Mouse (Mus musculus): ENCODE measurements at regions not wholly inside any gene's neighbourhood (a gene's known extent, or its start where the extent isn't known, plus 50 kb on each side); places are given as distances from the start of the nearest gene placed in this dataset.

- H3K79me2 ChIP-seq (replicated peaks; ENCODE audit: control insufficient read depth, insufficient read depth, low read length): no peaks in the 10 kb centered on the region
- peak; percentile 24 to 26 for DNase-seq
- intact Hi-C loops (cut with DNase I): no loop called here
- H3K4me3 ChIP-seq: no peak overlapping the region
- H3K27me3 ChIP-seq (ENCODE audit: control insufficient read depth, insufficient read depth, low read length): no peaks in the 10 kb centered on the region
- 43% methylated on average over 6 of the region's 6 CpGs for WGBS
- no peak for TF ChIP-seq POLR2A (IDR thresholded peaks at IDR 0.05; ENCODE audit: insufficient read depth, low read depth, low read length)
- no peak for TF ChIP-seq EP300 (IDR thresholded peaks at IDR 0.05; ENCODE audit: insufficient read depth, low read depth, low read length)
- TF ChIP-seq CTCF (IDR thresholded peaks at IDR 0.05): no peak
- no peak overlapping the region; the same call in 1 of the 2 replicates for H3K27ac ChIP-seq
- H3K9ac ChIP-seq (ENCODE audit: low read depth, low read length): no peak overlapping the region
- no peaks in the 10 kb centered on the region for H3K36me3 ChIP-seq (ENCODE audit: control insufficient read depth, insufficient read depth, low read length)
- peaks cover 2% of the 10 kb centered on the region for H3K4me1 ChIP-seq (ENCODE audit: control insufficient read depth, insufficient read depth, low read length)
Observed at GRCm38 (mm10) chr5:77581106-77581638, 173.3 kb upstream of the Igfbp7 start.

DNA sequence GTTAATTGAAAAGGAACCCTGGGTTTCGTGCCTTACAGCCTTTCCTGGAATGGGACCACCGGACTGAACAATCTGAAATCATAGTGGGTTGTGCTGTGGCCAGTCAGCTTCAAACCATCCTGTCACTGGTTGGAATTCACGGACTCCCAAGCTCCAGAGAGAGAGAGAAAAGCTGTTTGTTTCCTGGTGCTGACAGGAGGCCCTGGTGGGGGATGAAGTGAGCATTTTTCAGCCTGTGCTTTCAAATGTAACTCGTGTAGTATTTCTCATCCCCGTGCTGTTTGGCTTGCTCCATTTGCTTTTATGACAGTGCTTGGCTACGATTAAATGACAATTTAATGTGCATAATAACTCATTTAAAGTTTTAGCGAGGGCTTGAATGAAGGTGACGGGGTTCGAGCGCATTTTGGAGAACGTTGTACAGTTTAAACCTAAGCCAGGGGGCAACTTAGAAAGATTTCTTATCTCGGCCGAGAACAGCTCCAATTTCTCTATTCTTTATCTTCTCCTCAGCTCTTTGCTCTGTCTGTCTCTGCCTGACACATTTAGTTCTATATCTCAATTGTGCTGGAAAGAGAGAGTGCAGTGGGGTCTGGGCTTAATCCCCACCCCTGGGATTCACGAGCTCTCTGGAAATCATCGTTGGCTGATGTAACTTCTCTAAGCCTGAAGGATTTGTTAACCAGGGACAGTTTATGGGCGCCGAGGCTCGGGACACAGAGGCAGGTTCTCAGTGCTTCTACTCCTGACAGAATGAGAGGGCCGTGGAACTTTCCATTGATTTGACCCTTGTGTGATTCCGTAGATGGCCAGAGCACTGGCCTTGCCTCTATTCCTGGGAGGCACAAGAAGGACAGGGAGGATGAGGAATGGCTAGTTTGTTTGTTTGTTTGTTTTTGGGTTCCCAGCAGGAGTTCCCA is 172.2 kb upstream of the Igfbp7 start:
- 41% methylated on average over 20 of the region's 20 CpGs for WGBS
- H3K4me1 ChIP-seq (ENCODE audit: control insufficient read depth, insufficient read depth, low read length): peaks cover 2% of the 10 kb centered on the region
- H3K27me3 ChIP-seq (ENCODE audit: control insufficient read depth, insufficient read depth, low read length): no peaks in the 10 kb centered on the region
- TF ChIP-seq POLR2A (IDR thresholded peaks at IDR 0.05; ENCODE audit: insufficient read depth, low read depth, low read length) (no peak), CTCF (IDR thresholded peaks at IDR 0.05) (no peak), EP300 (IDR thresholded peaks at IDR 0.05; ENCODE audit: insufficient read depth, low read depth, low read length) (no peak)
- no peak overlapping the region for H3K9ac ChIP-seq (ENCODE audit: low read depth, low read length)
- no peak overlapping the region; the same call in 1 of the 2 replicates for H3K27ac ChIP-seq
- no peaks in the 10 kb centered on the region for H3K79me2 ChIP-seq (replicated peaks; ENCODE audit: control insufficient read depth, insufficient read depth, low read length)
- peak; percentile 13 to 20 for DNase-seq
- no peaks in the 10 kb centered on the region for H3K36me3 ChIP-seq (ENCODE audit: control insufficient read depth, insufficient read depth, low read length)
- no peak overlapping the region for H3K4me3 ChIP-seq
- intact Hi-C loops (cut with DNase I): no loop called here

GRCm38 (mm10) chr5:77576881-77577280 is 169.0 kb upstream of the Igfbp7 start:
- Histone ChIP-seq H3K9ac (ENCODE audit: low read depth, low read length) (no peak overlapping the region), H3K4me1 (ENCODE audit: control insufficient read depth, insufficient read depth, low read length) (peaks cover 2% of the 10 kb centered on the region), H3K36me3 (ENCODE audit: control insufficient read depth, insufficient read depth, low read length) (no peaks in the 10 kb centered on the region), H3K79me2 (replicated peaks; ENCODE audit: control insufficient read depth, insufficient read depth, low read length) (no peaks in the 10 kb centered on the region), H3K27me3 (ENCODE audit: control insufficient read depth, insufficient read depth, low read length) (no peaks in the 10 kb centered on the region), H3K27ac (no peak overlapping the region), H3K4me3 (no peak overlapping the region)
- DNase-seq: no peak
- intact Hi-C loops (cut with DNase I): no loop called here
- TF ChIP-seq EP300 (IDR thresholded peaks at IDR 0.05; ENCODE audit: insufficient read depth, low read depth, low read length) (no peak), POLR2A (IDR thresholded peaks at IDR 0.05; ENCODE audit: insufficient read depth, low read depth, low read length) (no peak), CTCF (IDR thresholded peaks at IDR 0.05) (no peak)
- WGBS: 67% methylated on average over 5 of the region's 5 CpGs

- H3K9ac ChIP-seq (ENCODE audit: low read depth, low read length): no peak overlapping the region
- WGBS: 82% methylated on average over 8 of the region's 8 CpGs
- no peaks in the 10 kb centered on the region for H3K36me3 ChIP-seq (ENCODE audit: control insufficient read depth, insufficient read depth, low read length)
- no peak overlapping the region for H3K4me3 ChIP-seq
- no peak for DNase-seq
- H3K79me2 ChIP-seq (replicated peaks; ENCODE audit: control insufficient read depth, insufficient read depth, low read length): no peaks in the 10 kb centered on the region
- no peak overlapping the region for H3K27ac ChIP-seq
- H3K4me1 ChIP-seq (ENCODE audit: control insufficient read depth, insufficient read depth, low read length): no peaks in the 10 kb centered on the region; the same call in 1 of the 2 replicates
- intact Hi-C loops (cut with DNase I): no loop called here
- no peaks in the 10 kb centered on the region for H3K27me3 ChIP-seq (ENCODE audit: control insufficient read depth, insufficient read depth, low read length)
- TF ChIP-seq EP300 (IDR thresholded peaks at IDR 0.05; ENCODE audit: insufficient read depth, low read depth, low read length): no peak
- no peak for TF ChIP-seq POLR2A (IDR thresholded peaks at IDR 0.05; ENCODE audit: insufficient read depth, low read depth, low read length)
- TF ChIP-seq CTCF (IDR thresholded peaks at IDR 0.05): no peak
Observed at GRCm38 (mm10) chr5:77575780-77576179, 167.9 kb upstream of the Igfbp7 start.

DNA sequence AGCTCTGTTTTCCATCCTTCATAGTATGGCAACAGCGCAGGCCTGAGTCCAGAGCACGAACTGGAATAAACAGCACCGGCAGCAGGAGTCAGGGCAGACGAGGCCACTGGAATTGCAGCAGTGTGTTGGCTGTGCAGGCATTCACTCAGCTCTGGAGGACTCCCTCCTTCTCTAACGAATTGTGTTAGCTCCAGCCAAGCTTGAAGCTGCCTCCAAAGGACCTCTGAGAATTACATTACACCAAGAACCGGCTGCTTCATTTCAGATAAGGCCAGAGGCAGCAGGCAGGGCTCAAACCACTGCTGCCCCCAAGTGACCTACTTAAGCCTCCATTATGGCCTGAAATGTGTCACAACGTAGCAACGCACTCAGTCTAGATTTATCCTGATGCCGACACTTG is 162.5 kb upstream of the Igfbp7 start:
- Histone ChIP-seq H3K9ac (ENCODE audit: low read depth, low read length) (no peak overlapping the region), H3K4me3 (no peak overlapping the region), H3K27ac (no peak overlapping the region), H3K4me1 (ENCODE audit: control insufficient read depth, insufficient read depth, low read length) (no peaks in the 10 kb centered on the region; the same call in 1 of the 2 replicates), H3K36me3 (ENCODE audit: control insufficient read depth, insufficient read depth, low read length) (no peaks in the 10 kb centered on the region), H3K79me2 (replicated peaks; ENCODE audit: control insufficient read depth, insufficient read depth, low read length) (no peaks in the 10 kb centered on the region), H3K27me3 (ENCODE audit: control insufficient read depth, insufficient read depth, low read length) (no peaks in the 10 kb centered on the region)
- DNase-seq: peak; percentile 37 to 62
- TF ChIP-seq CTCF (IDR thresholded peaks at IDR 0.05): no peak
- TF ChIP-seq POLR2A (IDR thresholded peaks at IDR 0.05; ENCODE audit: insufficient read depth, low read depth, low read length): no peak
- no peak for TF ChIP-seq EP300 (IDR thresholded peaks at IDR 0.05; ENCODE audit: insufficient read depth, low read depth, low read length)
- WGBS: 54% methylated on average over 9 of the region's 9 CpGs
- intact Hi-C loops (cut with DNase I): no loop called here

DNA sequence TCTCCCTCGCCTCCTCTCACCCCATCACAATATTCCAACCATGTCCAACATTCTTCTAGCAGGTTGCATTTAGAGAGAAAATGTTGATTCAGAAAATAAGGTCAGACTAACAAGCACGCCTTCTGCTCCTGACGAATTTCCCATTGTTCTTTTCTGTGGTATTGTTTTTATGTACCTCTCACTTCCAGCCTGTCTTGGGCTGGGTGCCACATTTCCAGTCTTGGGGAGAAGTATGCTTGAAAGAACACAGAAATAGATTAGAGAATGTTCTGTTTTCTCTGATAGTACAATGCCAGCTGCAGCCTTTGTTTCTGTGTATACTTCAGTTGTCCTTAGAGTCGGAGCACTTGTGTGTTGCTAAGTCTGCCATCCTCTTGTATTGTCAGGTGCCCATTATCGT is 160.3 kb upstream of the Igfbp7 start:
- Histone ChIP-seq H3K36me3 (ENCODE audit: control insufficient read depth, insufficient read depth, low read length) (no peaks in the 10 kb centered on the region), H3K79me2 (replicated peaks; ENCODE audit: control insufficient read depth, insufficient read depth, low read length) (no peaks in the 10 kb centered on the region), H3K4me3 (no peak overlapping the region), H3K4me1 (ENCODE audit: control insufficient read depth, insufficient read depth, low read length) (no peaks in the 10 kb centered on the region; the same call in 1 of the 2 replicates), H3K27me3 (ENCODE audit: control insufficient read depth, insufficient read depth, low read length) (no peaks in the 10 kb centered on the region), H3K27ac (no peak overlapping the region), H3K9ac (ENCODE audit: low read depth, low read length) (no peak overlapping the region)
- WGBS: 41% methylated on average over 5 of the region's 5 CpGs
- TF ChIP-seq POLR2A (IDR thresholded peaks at IDR 0.05; ENCODE audit: insufficient read depth, low read depth, low read length) (no peak), EP300 (IDR thresholded peaks at IDR 0.05; ENCODE audit: insufficient read depth, low read depth, low read length) (no peak), CTCF (IDR thresholded peaks at IDR 0.05) (no peak)
- peak in 1 of 2 experiments; percentile 13 for DNase-seq
- intact Hi-C loops (cut with DNase I): no loop called here

All from heart, adult 2 months (tissue).